Mouse (Mus musculus) G1E-ER4 (cell line): ENCODE data around the gene Tbpl1. TPM values are rescaled to one million over a fixed set of nuclear protein-coding genes. Genes with fewer than 3 reads are reported as not detected.

ENCODE experiments used
- GATA1 ChIP-seq: IDR thresholded peaks from one replicate; pipeline ENCODE4 v1.8.0; 2012; ENCODE audit warnings: low read length, inconsistent platforms
- polyA plus RNA-seq: library from polyadenylated mRNA; stranded (reverse); fragments of >175 nt; gene quantifications from 2 replicates; pipeline ENCODE4 v1.2.3, GENCODE M21; 2012

Tbpl1 gene
- 92.7 and 142 TPM in 2 replicates for polyA plus RNA-seq

DNA sequence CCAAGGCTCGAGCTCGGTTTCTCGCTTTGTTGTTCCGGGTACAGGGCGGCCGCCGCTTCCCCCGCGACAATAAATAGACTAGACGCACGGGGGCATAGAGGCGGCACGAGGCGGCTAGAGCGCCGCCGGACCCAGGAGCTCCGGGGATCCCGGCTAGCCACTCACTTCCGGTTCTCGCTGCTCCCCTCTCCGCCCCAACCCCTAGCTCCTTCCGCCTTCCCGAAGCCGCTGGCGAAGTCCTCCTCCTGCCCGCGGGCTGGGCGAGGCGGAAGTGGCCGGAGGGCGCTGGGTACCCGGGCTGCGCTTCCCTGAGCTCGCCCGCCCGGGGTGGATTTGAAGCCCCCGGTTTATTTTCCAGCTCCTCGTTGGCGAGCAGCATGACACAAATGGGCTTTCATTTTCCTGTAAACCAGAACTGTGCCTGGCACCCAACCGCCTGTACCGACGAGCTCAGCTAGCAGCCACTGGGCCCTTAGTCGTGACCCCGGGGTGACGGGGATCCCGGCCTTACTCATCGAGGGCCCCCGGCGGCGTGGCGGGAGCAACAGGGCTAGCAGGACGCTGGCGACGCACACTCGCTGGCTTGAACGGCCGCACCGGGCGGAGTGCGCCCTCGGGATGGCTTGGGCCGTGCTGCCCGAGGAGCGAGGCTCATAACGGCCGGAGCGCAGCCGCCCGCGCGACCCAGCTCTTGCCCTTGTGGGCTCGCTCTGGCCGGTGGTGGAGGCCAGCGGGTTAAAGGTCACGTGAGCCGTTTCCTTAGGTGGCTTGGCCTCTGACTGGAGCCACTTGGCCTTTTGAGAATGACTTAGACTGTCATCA is at the start of gene Tbpl1:
Gene Tbpl1 (minus strand): TSS at position 667 of the 822 bp plus-strand sequence.
- no peak for TF ChIP-seq GATA1

DNA sequence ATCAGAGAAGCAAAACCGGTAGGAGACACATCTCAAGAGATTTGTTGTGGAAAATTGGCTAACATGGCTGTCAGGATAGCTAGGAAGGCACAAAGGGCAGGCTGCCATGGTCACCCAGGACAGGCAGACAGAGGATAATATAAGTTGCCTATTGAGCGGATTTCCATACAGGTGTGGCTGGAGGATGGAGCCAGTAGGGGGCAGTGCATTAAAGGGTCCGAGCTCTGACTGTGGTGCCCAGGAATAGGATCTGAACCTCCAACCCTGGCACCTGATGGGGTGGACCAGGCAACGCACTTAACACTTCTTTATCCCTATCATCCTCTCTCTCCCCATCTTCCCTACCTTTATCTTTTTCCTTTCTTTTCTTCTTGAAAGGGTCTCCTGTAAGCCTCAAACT is 49.7 kb upstream of the Tbpl1 start:
- no peak for TF ChIP-seq GATA1

GRCm38 (mm10) chr10:22777939-22778338 is 46.2 kb upstream of the Tbpl1 start:
- TF ChIP-seq GATA1, result no peak

DNA sequence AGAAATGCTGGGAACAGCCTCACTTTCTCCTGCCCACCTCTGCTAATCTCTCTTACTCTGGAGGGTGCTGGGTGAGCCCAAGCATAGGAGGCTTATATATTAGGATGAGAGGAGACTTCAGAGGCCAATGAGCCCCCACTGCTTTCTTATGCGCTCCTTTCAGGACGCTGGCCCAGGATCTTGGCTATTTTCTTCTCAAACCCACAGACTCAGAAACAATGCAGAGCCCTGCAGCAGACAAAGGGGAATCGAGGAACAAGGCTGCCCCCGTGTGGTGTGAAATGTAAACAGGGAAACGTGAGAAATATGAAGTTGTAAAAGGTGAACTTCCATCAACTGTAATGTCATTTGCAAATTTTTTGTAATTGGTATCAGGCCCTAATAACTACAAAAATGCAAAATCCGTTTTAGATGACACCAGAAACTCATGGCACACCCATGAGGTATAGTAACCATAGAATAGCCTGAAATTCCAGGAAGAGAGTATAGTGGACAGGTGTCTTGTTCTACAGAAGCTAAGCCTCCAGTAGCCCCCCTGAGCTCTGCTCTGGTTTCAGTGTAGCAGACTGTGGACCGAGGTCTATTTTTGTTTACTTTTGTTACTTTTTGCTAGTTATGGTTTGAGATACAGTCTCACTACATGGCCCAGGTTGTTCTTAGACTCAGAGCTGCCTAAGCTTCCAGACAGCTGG is 44.4 kb upstream of the Tbpl1 start:
- no peak for TF ChIP-seq GATA1

- no peak for TF ChIP-seq GATA1
Measured at GRCm38 (mm10) chr10:22775456-22775855, 43.7 kb upstream of the Tbpl1 start.

- no peak for TF ChIP-seq GATA1
Measured at GRCm38 (mm10) chr10:22774626-22775025, 42.9 kb upstream of the Tbpl1 start.

- TF ChIP-seq GATA1, result no peak
Measured at GRCm38 (mm10) chr10:22754240-22754639, 22.5 kb upstream of the Tbpl1 start.

DNA sequence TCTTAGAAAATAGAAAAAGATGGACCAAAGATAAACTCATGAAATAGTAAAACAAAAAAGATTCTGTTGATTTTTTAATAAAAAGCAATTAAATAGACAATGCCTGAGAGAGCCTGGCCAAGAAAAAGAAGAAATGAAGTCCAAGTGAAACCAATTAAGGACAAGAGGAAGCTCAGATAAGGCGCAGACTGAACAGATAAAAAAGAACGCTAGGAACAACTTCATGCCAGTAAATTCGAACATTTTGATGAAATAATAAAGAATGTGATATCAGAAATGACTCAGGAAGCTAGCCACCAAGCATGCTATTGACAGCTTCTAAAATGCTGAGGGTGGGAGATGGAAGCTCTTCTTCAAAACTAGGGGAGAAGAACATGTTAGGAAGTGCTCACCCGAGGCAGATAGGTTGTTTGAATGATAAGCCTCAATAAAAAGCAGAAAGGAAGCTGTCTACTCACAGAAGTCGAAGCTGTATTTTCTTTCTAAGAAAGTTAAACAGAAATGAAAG is 19.5 kb upstream of the Tbpl1 start:
- no peak for TF ChIP-seq GATA1

DNA sequence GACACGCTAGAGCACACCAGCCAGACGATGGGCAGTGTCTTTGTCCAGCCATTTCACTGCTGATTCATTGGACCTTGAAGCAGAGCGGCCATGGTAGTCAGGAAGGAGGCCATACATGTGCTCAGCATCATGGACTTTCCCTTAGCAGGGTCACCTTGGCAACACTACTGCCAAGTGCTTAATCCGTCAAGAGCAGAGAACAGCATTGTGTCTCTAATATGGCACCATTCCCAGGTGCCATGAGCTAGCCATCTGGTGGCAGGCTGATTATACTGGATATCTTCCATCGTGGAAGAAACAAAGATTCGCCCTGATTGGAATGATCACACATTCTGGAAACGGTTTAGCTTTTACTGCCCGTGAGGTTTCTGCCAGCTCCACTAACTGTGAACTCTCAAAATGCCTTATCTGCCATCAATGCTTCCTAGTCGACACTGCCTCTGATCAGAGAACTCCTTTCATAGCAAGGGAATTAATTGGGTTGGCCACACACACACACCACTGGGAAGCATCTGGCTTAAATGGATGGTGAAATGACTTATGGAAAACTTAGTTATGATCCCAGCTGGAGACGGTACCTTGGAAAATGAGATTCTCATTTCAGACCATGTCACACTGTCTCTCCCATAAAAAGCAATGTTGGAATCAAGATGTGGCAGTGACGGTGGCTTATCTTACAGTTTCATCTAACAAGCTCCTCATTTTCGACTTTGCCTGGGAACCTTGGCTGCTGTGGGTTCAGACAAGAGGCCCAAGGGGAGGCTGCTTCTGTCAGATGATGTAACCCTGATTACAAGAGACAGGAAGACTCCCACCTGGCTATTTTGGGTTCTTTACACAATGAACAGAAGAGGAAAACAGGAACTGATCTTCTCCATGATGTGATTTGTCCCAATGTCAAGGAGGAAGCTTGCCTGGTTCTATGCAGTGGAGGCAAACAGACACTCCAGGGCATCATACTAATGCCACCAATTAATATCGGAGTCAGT is 14.9 kb upstream of the Tbpl1 start:
- no peak for TF ChIP-seq GATA1

- TF ChIP-seq GATA1, result no peak
Measured at GRCm38 (mm10) chr10:22745922-22746321, 14.2 kb upstream of the Tbpl1 start.

DNA sequence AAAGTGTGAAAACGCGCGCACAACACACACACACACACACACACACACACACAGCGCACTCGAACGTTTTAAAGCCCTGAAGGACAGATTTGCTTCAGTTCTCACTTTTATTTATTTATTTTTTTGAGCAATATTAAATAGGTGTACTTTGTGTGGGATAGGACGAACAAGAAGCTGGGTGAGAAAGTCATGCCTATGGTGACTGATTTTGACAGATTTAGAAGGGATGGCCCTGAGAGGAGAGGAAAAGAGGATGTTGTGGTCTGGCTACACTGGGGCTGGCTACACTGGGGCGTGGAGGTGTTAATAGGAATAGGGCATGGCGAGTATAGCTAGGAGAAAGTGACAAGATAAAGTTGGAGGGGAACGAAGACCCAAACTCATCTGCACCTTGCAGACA is 443 bp upstream of the Tbpl1 start:
- no peak for TF ChIP-seq GATA1

GRCm38 (mm10) chr10:22730992-22731271 is 806 bp downstream of the Tbpl1 start:
- TF ChIP-seq GATA1, result no peak

DNA sequence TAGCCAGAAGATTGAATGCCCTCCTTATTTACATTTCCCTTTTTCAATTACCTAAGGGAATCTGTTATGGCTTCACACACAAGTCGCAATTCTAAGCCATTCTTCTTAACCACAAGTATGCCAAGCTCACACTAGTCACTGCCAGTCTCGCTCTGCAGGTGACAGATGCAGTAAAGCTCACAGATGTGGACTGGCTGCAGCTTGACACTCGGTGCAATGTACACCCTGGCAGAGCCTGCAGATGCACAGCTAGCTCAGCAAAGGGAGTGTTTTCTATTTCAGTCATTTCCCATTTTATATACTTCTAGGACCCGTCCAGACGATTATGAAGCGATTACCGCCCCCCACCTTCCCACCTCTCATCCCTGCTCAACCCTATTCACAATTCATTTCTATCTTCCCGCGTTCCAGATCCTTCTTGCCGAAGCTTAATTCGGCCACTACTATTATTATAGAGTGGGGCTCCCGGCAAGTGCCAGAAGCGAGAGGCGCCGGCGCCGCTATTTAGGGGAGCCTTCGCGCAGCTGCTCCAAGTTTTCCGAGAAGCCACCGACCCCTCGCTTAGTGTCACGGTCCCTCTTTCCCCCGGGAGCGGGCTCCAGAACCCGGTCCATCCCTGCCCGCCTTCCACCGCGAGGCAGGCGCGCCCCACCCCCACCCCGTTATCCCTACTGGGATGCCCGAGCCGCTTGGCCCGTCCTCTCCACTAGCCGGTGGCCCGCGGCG is 1.3 kb downstream of the Tbpl1 start:
- no peak for TF ChIP-seq GATA1

DNA sequence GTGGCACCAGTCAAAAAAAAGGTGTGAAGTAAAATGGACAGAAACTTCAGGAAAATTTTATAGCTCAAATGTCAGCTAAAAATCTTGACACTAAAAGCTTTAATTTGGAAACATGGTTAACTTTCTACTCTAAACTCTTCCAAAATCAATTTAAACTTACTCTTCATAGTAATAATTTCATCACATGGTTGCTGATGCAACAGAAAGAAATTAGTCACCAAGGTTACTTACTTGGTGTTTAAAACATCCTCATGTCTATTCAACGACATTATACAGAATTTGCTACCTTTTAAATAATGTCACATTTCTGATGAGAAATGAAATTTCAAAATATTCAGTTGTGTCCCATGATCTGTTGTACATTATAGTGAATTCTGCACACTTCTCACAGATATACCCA is 3.5 kb downstream of the Tbpl1 start:
- TF ChIP-seq GATA1, result no peak

- no peak for TF ChIP-seq GATA1
Measured at GRCm38 (mm10) chr10:22726295-22726694, 5.4 kb downstream of the Tbpl1 start.
